Mouse (Mus musculus) thymus, postnatal 36 days (tissue): ENCODE measurements at regions not wholly inside any gene's neighbourhood (a gene's known extent, or its start where the extent isn't known, plus 50 kb on each side); places are given as distances from the start of the nearest gene placed in this dataset.

ENCODE experiments used
- DNase-seq, 2 experiments: peaks; one replicate each; pipeline ENCODE4 v3.0.0; 2022; ENCODE audit warnings: mixed read lengths in 2 of 2

- DNase-seq = no peak
These were observed 626.9 kb downstream of the Zfp706 start for GRCm38 (mm10) chr15:36380461-36381227.

DNA sequence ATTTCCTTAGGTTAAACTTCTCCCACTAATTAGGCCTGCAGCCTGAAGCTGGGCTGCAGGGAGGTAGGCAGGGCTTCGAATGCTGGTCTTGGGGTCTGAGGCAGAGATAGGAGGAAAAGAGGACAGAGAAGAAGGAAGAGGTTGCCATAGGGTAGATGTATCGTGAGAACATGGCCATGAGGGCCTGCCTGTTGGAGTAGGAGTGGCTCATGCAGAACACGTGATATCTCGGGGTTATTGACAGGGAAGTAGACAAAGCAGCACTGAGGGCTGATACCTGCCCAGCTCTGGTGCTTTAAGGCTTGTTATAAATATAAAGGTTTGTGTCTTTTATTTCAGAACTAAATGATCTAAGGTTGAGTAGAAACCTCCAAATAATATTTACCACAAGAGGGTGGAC lies 628.9 kb downstream of the Zfp706 start:
- no peak for DNase-seq

GRCm38 (mm10) chr15:36376551-36376950 lies 631.0 kb downstream of the Zfp706 start:
- DNase-seq = no peak

DNA sequence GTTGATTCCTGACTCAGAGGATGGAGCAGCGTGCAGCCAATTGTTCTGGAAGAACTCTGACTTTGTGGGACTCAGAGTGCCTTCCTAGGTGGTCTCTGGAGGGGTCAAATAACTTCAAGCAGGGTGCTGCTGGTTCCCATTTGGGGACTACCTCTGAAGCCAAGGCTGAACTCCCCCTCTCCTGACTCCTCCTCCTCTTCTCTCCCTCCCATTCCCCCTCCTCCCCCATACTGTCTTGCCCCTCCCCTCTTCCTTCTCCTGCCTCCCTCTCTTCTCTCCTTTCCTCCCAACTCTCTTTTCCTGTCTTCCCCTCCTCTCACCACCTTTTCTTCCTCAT lies 632.1 kb downstream of the Zfp706 start:
- no peak for DNase-seq

- DNase-seq = peak; percentile 41 to 44
These were observed 632.6 kb downstream of the Zfp706 start for GRCm38 (mm10) chr15:36374732-36375548.

DNA sequence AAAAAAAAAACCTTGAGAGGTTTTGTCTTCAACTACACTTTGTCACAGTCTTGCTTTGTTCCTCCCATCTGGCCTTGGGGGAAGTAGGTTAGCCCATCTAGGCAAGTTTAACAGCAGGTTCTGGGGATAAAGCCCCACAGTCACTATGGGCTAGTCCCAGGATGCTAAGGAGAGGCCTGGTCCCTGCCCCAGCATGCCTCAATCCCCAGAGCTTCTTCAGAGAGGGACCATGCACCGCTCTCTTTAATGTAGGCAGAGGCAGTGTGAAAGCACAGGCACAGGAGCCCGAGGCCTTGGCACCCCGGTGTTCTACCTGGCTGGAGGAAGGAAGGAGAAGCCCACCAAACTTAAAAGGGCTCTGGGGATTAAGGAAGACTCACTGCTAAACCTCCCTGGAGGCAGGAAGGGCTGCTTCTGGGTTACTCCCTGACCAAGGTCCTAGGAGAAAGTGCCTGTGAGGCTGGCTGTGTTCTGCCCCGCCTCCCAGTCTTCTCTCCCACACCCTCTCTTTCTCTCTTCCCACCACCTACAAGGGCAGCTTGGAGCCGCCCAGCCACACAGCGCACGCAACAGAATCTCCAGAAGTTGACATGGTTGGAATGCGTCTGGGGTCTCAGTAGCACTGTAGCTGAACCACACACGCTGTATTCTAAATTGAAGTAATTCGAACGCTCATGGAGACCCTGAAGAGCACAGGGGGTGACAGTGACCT lies 633.5 kb downstream of the Zfp706 start:
- no peak for DNase-seq

GRCm38 (mm10) chr15:36373481-36373880 lies 634.1 kb downstream of the Zfp706 start:
- no peak for DNase-seq

- DNase-seq = no peak
These were observed 636.2 kb downstream of the Zfp706 start for GRCm38 (mm10) chr15:36371382-36371781.

DNA sequence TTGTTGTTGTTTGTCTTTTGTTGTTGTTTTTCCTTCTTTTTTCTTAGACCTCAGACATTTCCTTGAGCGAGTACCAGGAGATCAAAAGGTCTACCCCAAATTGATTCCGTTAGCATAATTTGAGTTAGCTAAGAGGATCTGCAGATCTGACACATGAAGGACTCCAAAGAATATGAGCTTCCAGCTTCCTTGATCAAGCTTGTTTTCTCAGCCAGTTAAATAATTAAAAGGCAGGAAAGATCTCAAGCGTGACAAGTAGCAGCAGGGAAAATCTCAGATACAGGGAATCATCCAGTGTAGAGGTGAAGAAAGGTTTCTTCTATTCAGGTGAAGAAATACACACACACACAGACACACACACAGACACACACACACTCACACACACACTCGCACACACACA lies 636.7 kb downstream of the Zfp706 start:
- no peak for DNase-seq

GRCm38 (mm10) chr15:36367296-36367695 lies 640.3 kb downstream of the Zfp706 start:
- DNase-seq = no peak

- DNase-seq = no peak
These were observed 642.8 kb downstream of the Zfp706 start for GRCm38 (mm10) chr15:36364757-36365156.

DNA sequence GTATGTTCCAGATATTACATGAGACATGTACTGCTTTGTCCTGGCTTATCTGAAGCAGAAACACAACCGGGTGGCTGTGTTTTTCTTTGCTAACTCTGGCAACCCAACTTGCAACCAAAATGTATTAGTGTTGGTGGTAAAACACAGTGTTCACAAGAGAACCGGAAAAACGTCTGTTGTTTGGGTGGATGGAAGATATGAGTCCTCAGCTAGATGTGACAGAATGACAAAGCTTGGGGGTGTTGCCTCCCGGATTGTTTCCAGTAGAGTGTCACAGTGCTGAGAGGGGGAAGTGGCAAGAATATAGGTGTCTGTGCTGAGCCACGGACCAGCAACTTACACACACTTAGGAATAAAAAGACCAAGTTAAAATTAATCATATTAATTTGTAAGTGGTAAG lies 643.5 kb downstream of the Zfp706 start:
- DNase-seq = peak in 1 of 2 experiments; percentile 14

GRCm38 (mm10) chr15:36362911-36363565 lies 644.5 kb downstream of the Zfp706 start:
- no peak for DNase-seq

- no peak for DNase-seq
These were observed 645.9 kb downstream of the Zfp706 start for GRCm38 (mm10) chr15:36361522-36362148.

- DNase-seq = no peak
These were observed 646.7 kb downstream of the Zfp706 start for GRCm38 (mm10) chr15:36360694-36361521.

DNA sequence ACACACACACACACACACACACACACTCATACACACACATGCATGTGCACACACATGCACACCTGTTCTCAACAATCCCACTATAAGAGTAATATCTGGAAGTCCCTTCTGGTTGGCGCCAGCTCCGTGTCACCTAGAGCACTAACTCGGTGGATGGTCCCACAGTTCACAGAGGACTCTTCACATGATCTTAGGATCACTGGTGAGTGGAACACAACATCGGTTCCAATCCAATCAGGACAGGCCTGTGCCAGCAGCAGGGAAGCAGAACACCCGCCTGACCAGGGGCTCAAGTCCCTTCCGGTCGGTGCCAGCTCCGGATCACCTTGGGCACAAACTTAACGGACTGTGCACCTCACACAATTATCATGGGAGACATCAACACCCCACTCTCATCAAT lies 651.7 kb downstream of the Zfp706 start:
- no peak for DNase-seq

GRCm38 (mm10) chr15:36354545-36354944 lies 653.0 kb downstream of the Zfp706 start:
- DNase-seq = no peak

DNA sequence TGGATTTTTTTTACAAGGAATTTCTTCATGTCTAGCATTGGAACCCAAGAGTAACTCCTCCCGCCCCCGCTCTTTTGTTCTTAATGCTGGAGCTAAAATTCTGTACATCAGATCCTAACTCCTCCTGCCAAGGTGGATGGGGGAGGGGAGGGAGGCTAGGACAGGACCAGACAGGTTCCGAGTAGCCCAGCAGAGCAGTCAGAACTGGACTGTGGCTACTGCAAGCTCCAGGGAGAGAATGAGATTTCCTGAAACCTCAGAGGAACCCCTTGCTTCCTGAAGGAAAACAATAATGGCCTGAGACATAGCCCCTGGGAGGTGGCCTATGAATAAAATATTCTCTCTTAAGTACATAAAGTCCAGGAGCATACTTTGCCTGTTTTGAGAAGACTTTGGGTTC lies 653.8 kb downstream of the Zfp706 start:
- no peak for DNase-seq

- DNase-seq = no peak
These were observed 654.6 kb downstream of the Zfp706 start for GRCm38 (mm10) chr15:36352929-36353328.

DNA sequence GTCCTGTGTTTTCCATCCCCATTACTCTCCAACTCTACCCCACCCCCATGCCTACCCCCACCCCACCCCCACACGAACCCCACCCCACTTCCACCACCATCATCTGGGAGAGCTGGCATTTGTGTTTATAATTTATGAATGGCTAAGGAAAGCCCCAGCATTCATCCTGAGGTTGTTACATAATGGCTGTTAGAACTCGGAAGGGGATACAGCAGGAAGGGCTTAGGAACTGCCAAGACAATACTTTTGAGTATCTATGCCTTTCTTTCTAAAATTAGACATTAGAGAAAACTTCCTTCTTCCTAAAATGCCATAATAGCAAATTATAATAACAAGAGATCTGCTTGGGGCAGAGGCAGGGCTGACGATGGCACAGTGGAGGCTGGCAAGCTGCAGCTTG lies 655.9 kb downstream of the Zfp706 start:
- DNase-seq = no peak

DNA sequence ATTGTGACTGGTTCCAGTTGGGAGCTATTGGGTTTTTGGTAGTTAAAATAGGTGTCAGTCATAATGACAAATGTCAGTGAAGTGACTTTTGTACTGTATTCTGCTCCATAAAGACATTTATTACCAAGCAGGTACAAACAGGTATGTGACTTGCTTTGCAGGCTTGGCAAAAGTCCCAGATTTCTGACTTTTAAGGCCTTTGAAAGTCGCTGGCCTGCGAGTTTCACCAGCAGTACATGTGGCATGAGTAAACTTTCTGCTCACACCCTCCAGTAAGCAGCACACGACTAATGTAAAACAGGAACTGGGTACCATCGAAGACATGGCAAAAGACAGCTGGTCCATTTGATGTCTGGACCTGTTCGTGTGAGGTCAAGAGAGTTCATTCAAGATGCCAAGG lies 659.2 kb downstream of the Zfp706 start:
- DNase-seq = no peak
